Mouse (Mus musculus) midbrain, postnatal 0 days (tissue): ENCODE measurements at regions not wholly inside any gene's neighbourhood (a gene's known extent, or its start where the extent isn't known, plus 50 kb on each side); places are given as distances from the start of the nearest gene placed in this dataset.

Experiments
- ATAC-seq: fragments of 200-750 bp; cut with Nextera tagmentation; 2 replicates; pipeline ENCODE4 v1.8.0; 2017; ENCODE audit warnings: moderate number of reproducible peaks, mild to moderate bottlenecking, moderate TSS enrichment, moderate library complexity; ENCODE audit not compliant: low FRiP score
- DNase-seq: peaks from one replicate; pipeline ENCODE4 v3.0.0-alpha.2; 2015; ENCODE audit warnings: low spot score
- H3K27ac ChIP-seq: fragments of 300-500 bp; sonication (generic); 2 replicates; pipeline ENCODE4 v1.5.1; 2014; ENCODE audit warnings: low read depth, mild to moderate bottlenecking, low read length, mixed read lengths
- H3K27me3 ChIP-seq: fragments of 300-500 bp; sonication (generic); 2 replicates; pipeline ENCODE4 v1.6.1; 2014; ENCODE audit warnings: low read length, control low read depth, mixed read lengths; ENCODE audit not compliant: insufficient read depth
- H3K36me3 ChIP-seq: fragments of 300-500 bp; sonication (generic); 2 replicates; pipeline ENCODE4 v1.6.1; 2014; ENCODE audit warnings: low read length, control low read depth, mixed read lengths; ENCODE audit not compliant: insufficient read depth
- H3K4me1 ChIP-seq: fragments of 300-500 bp; sonication (generic); 2 replicates; pipeline ENCODE4 v1.6.1; 2014; ENCODE audit warnings: mild to moderate bottlenecking, control low read depth, antibody characterized with exemption, low read length, mixed read lengths; ENCODE audit not compliant: insufficient read depth
- H3K4me2 ChIP-seq: fragments of 300-500 bp; sonication (generic); 2 replicates; pipeline ENCODE4 v1.6.1; 2014; ENCODE audit warnings: low read depth, mild to moderate bottlenecking, low read length, mixed read lengths; ENCODE audit not compliant: poor library complexity, severe bottlenecking
- H3K4me3 ChIP-seq: fragments of 300-500 bp; sonication (generic); 2 replicates; pipeline ENCODE4 v1.5.1; 2014; ENCODE audit warnings: low read depth, mild to moderate bottlenecking, low read length, moderate library complexity
- H3K9ac ChIP-seq: fragments of 300-500 bp; sonication (generic); replicated peaks from 2 replicates; pipeline ENCODE4 v1.6.1; 2014; ENCODE audit warnings: mild to moderate bottlenecking, low read length, moderate library complexity, mixed read lengths; ENCODE audit not compliant: poor library complexity, severe bottlenecking
- H3K9me3 ChIP-seq: fragments of 300-500 bp; sonication (generic); 2 replicates; pipeline ENCODE4 v1.6.1; 2016; ENCODE audit warnings: low read length, control low read depth
- CTCF ChIP-seq: IDR thresholded peaks from 2 replicates; pipeline ENCODE4 v1.5.1; 2016; ENCODE audit warnings: antibody characterized with exemption, mild to moderate bottlenecking
- WGBS: fragments of 180-500 bp; shearing (Covaris S2); extraction: QIAGEN DNeasy Blood & Tissue Kit; methylation state at CpG from one replicate; pipeline ENCODE4 v1.1.7; 2014; 5-methylcytosine and 5-hydroxymethylcytosine counted together

- 87% methylated on average over 3 of the region's 3 CpGs for WGBS
- H3K4me1 ChIP-seq = no peaks in the 10 kb centered on the region
- no peak for DNase-seq
These were observed 143.4 kb upstream of the F930015N05Rik start for GRCm38 (mm10) chr11:64579826-64580225.

GRCm38 (mm10) chr11:64586056-64586455 lies 149.6 kb upstream of the F930015N05Rik start:
- no peaks in the 10 kb centered on the region for H3K4me1 ChIP-seq

More at GRCm38 (mm10) chr11:64579826-64580225, 143.4 kb upstream of the F930015N05Rik start:
- Histone ChIP-seq H3K36me3 (no peaks in the 10 kb centered on the region), H3K4me3 (no peak overlapping the region), H3K4me2 (no peak overlapping the region), H3K9me3 (no peaks in the 10 kb centered on the region), H3K27me3 (no peaks in the 10 kb centered on the region), H3K27ac (no peak overlapping the region), H3K9ac (no peak overlapping the region)
- no peak for TF ChIP-seq CTCF
- no peak for ATAC-seq

GRCm38 (mm10) chr11:64587034-64587710 lies 150.7 kb upstream of the F930015N05Rik start:
- no peaks in the 10 kb centered on the region for H3K27me3 ChIP-seq
- no peak for DNase-seq
- no peak overlapping the region for H3K4me2 ChIP-seq
- H3K4me1 ChIP-seq = no peaks in the 10 kb centered on the region
- no peaks in the 10 kb centered on the region for H3K36me3 ChIP-seq
- no peak overlapping the region for H3K27ac ChIP-seq
- H3K4me3 ChIP-seq = no peak overlapping the region
- no peaks in the 10 kb centered on the region for H3K9me3 ChIP-seq
- 40% methylated on average over 7 of the region's 7 CpGs for WGBS
- ATAC-seq = no peak
- H3K9ac ChIP-seq = no peak overlapping the region
- TF ChIP-seq CTCF = no peak

More at GRCm38 (mm10) chr11:64586056-64586455, 149.6 kb upstream of the F930015N05Rik start:
- WGBS = 80% methylated on average over 6 of the region's 6 CpGs
- Histone ChIP-seq H3K4me3 (no peak overlapping the region), H3K4me2 (no peak overlapping the region), H3K27me3 (no peaks in the 10 kb centered on the region), H3K36me3 (no peaks in the 10 kb centered on the region), H3K9me3 (no peaks in the 10 kb centered on the region), H3K9ac (no peak overlapping the region), H3K27ac (no peak overlapping the region)
- no peak for DNase-seq
- no peak for ATAC-seq
- no peak for TF ChIP-seq CTCF

GRCm38 (mm10) chr11:64587751-64588600 lies 151.5 kb upstream of the F930015N05Rik start:
- H3K9ac ChIP-seq = no peak overlapping the region
- no peak for TF ChIP-seq CTCF
- DNase-seq (no peak), ATAC-seq (no peak)
- no peaks in the 10 kb centered on the region for H3K27me3 ChIP-seq
- WGBS = 35% methylated on average over 13 of the region's 13 CpGs
- H3K27ac ChIP-seq = no peak overlapping the region
- H3K4me2 ChIP-seq = no peak overlapping the region
- H3K9me3 ChIP-seq = no peaks in the 10 kb centered on the region
- H3K36me3 ChIP-seq = no peaks in the 10 kb centered on the region
- H3K4me3 ChIP-seq = no peak overlapping the region
- H3K4me1 ChIP-seq = no peaks in the 10 kb centered on the region

- Histone ChIP-seq H3K4me1 (no peaks in the 10 kb centered on the region), H3K4me2 (no peak overlapping the region), H3K27me3 (no peaks in the 10 kb centered on the region), H3K36me3 (no peaks in the 10 kb centered on the region), H3K9me3 (no peaks in the 10 kb centered on the region), H3K27ac (no peak overlapping the region), H3K4me3 (no peak overlapping the region), H3K9ac (no peak overlapping the region)
- DNase-seq (peak; percentile 12), ATAC-seq (no peak)
- 49% methylated on average over 6 of the region's 6 CpGs for WGBS
- TF ChIP-seq CTCF = no peak
These were observed 152.1 kb upstream of the F930015N05Rik start for GRCm38 (mm10) chr11:64588601-64588989.

- ATAC-seq (no peak), DNase-seq (no peak)
- no peak overlapping the region for H3K9ac ChIP-seq
- H3K27ac ChIP-seq = no peak overlapping the region
- H3K4me2 ChIP-seq = no peak overlapping the region
- no peaks in the 10 kb centered on the region for H3K36me3 ChIP-seq
- no peaks in the 10 kb centered on the region for H3K9me3 ChIP-seq
- H3K4me1 ChIP-seq = no peaks in the 10 kb centered on the region
- no peaks in the 10 kb centered on the region for H3K27me3 ChIP-seq
- 86% methylated on average over 7 of the region's 7 CpGs for WGBS
- no peak for TF ChIP-seq CTCF
- H3K4me3 ChIP-seq = no peak overlapping the region
These were observed 152.6 kb upstream of the F930015N05Rik start for GRCm38 (mm10) chr11:64589026-64589425.
